Mouse (Mus musculus): ENCODE measurements at regions not wholly inside any gene's neighbourhood (a gene's known extent, or its start where the extent isn't known, plus 50 kb on each side); places are given as distances from the start of the nearest gene placed in this dataset.

DNA sequence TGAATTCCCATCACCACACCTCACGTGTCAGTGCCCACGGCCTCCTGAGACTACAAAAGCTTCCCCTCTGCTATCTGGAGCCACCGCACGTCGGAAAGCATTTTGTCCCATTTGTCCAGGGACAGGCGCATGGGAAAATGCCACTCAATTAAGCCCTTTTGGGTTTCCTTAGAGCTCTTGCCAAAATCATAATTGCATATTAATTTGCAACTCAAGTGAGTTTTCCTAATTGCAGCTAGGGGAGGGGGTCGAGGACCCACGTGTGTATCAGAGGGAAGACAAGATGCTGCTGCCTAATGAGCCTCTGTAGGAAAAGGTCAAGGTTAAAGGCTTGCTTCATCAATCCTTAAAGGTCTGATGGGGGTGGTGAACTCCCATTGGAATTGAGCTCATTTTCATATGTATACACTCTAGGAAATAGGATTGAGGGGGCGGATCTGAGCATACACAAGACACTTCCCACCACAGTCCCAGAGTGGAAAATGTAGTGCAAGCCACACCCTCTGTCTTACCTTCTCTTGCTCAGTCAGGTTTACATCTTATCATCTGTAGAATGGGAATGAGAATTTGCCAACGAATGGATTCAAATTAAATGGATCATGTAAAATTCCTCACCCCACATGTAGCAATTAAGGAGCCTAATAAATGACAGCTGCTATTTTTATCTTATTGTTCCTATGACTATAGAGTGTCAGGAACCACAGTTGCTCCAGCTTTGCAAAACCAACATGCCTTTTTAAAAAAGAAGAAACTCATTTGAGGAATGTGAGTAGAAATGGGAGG is 179.6 kb upstream of the Tenm4 start:
- no peak for TF ChIP-seq CTCF (IDR thresholded peaks at IDR 0.05; ENCODE audit: extremely low read depth, insufficient read depth, low read length)
- no peak for TF ChIP-seq POLR2A (IDR thresholded peaks at IDR 0.05; ENCODE audit: extremely low read depth, insufficient read depth, low read length)
